Mouse (Mus musculus): Measurements from ENCODE around the gene Hdhd3.

Hdhd3 gene

GRCm38 (mm10) chr4:62475793-62476192 is 27.5 kb downstream of the Hdhd3 start:
- no peak for DNase-seq

- no peak for DNase-seq
Observed at GRCm38 (mm10) chr4:62475131-62475530, 28.1 kb downstream of the Hdhd3 start.

- DNase-seq = no peak
Observed at GRCm38 (mm10) chr4:62472071-62472470, 31.2 kb downstream of the Hdhd3 start.

- DNase-seq = peak; percentile 83
Observed at GRCm38 (mm10) chr4:62470598-62471051, 32.6 kb downstream of the Hdhd3 start, which contains the start of gene Wdr31. Gene Wdr31 (minus strand): TSS chr4:62470896.

- DNase-seq = no peak
Observed at GRCm38 (mm10) chr4:62468158-62468557, 35.1 kb downstream of the Hdhd3 start.

GRCm38 (mm10) chr4:62463124-62463523 is 40.1 kb downstream of the Hdhd3 start:
- no peak for DNase-seq

- DNase-seq = no peak
Observed at GRCm38 (mm10) chr4:62460348-62460747, 42.9 kb downstream of the Hdhd3 start.

GRCm38 (mm10) chr4:62459081-62459480 is 44.2 kb downstream of the Hdhd3 start:
- no peak for DNase-seq

GRCm38 (mm10) chr4:62454995-62455394 is 48.3 kb downstream of the Hdhd3 start:
- peak; percentile 30 for DNase-seq
